Mouse (Mus musculus) liver, postnatal 0 days (tissue): ENCODE results near the gene Usp45. TPM values are rescaled to one million over a fixed set of nuclear protein-coding genes. Genes with fewer than 3 reads are reported as not detected.

Experiments used
- ATAC-seq: fragments of 200-750 bp; cut with Nextera tagmentation; 2 replicates; pipeline ENCODE4 v1.8.0; 2017; ENCODE audit warnings: mild to moderate bottlenecking, moderate library complexity
- DNase-seq: peaks from one replicate; pipeline ENCODE4 v3.0.0-alpha.2; 2016
- H3K27ac ChIP-seq: fragments of 300-500 bp; sonication (generic); 2 replicates; pipeline ENCODE4 v1.5.1; 2014; ENCODE audit warnings: antibody characterized with exemption, moderate library complexity, mild to moderate bottlenecking, low read depth
- H3K27me3 ChIP-seq: fragments of 300-500 bp; sonication (generic); 2 replicates; pipeline ENCODE4 v1.6.1; 2014; ENCODE audit warnings: low read length, control low read depth, mixed read lengths; ENCODE audit not compliant: insufficient read depth
- H3K36me3 ChIP-seq: fragments of 300-500 bp; sonication (generic); replicated peaks from 2 replicates; pipeline ENCODE4 v1.6.1; 2014; ENCODE audit warnings: mild to moderate bottlenecking, control low read depth, low read length, moderate library complexity, mixed read lengths; ENCODE audit not compliant: insufficient read depth
- H3K4me1 ChIP-seq: fragments of 300-500 bp; sonication (generic); 2 replicates; pipeline ENCODE4 v1.6.1; 2014; ENCODE audit warnings: antibody characterized with exemption, mild to moderate bottlenecking, control low read depth; ENCODE audit not compliant: insufficient read depth
- H3K4me2 ChIP-seq: fragments of 300-500 bp; sonication (generic); 2 replicates; pipeline ENCODE4 v1.6.1; 2014; ENCODE audit warnings: low read depth, mild to moderate bottlenecking, low read length, moderate library complexity, mixed read lengths
- H3K4me3 ChIP-seq: fragments of 300-500 bp; sonication (generic); 2 replicates; pipeline ENCODE4 v1.5.1; 2014; ENCODE audit warnings: low read depth, low read length
- H3K9ac ChIP-seq: fragments of 300-500 bp; sonication (generic); replicated peaks from 2 replicates; pipeline ENCODE4 v1.6.1; 2014; ENCODE audit warnings: mild to moderate bottlenecking, moderate library complexity
- H3K9me3 ChIP-seq: fragments of 300-500 bp; sonication (generic); 2 replicates; pipeline ENCODE4 v1.6.1; 2016; ENCODE audit warnings: mild to moderate bottlenecking, control low read depth, low read length, mixed read lengths
- CTCF ChIP-seq: sonication (generic); IDR thresholded peaks from 2 replicates; pipeline ENCODE4 v1.5.1; 2016; ENCODE audit warnings: antibody characterized with exemption, low read depth
- EP300 ChIP-seq: IDR thresholded peaks from 2 replicates; pipeline ENCODE4 v1.6.1; 2016; ENCODE audit warnings: antibody characterized with exemption, low read depth, mild to moderate bottlenecking
- WGBS: fragments of 180-500 bp; shearing (Covaris S2); extraction: QIAGEN DNeasy Blood & Tissue Kit; methylation state at CpG from one replicate; pipeline ENCODE4 v1.1.7; 2014; ENCODE audit not compliant: insufficient replicate concordance; 5-methylcytosine and 5-hydroxymethylcytosine counted together
- polyA plus RNA-seq: library from polyadenylated mRNA; unstranded; fragments of >200 nt; fragmentation: Nextera tagmentation; extraction: Ambion mirVana; gene quantifications from 2 replicates; pipeline ENCODE4 v1.2.1, GENCODE M21; 2015

Gene Usp45
- polyA plus RNA-seq, 1 experiment from 2014 or later, result 5.0 TPM

DNA sequence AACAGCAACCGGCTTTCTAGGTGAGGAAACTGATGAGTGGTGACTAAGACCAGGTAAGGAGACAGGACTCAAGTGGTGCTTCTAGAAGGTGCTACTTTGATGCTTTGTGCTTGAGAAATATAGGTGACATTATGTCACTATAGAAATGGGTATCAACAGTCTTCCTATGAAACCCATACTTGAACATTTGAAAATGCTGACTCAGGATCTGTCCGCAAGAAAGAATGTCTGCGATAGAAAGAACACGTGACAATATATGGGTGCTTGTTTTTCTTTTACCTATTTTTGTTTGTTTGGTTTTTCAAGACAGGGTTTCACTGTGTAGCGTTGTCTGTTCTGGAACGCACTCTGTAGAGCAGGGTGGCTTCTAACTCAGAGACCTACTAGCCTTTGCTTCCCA lies 45.7 kb downstream of the Usp45 start:
- Histone ChIP-seq H3K9ac (no peak overlapping the region), H3K4me2 (no peak overlapping the region), H3K9me3 (no peaks in the 10 kb centered on the region), H3K27me3 (no peaks in the 10 kb centered on the region), H3K27ac (no peak overlapping the region), H3K4me1 (no peaks in the 10 kb centered on the region), H3K4me3 (no peak overlapping the region), H3K36me3 (peaks cover 34% of the 10 kb centered on the region)
- no peak for DNase-seq
- 89% methylated on average over 6 of the region's 6 CpGs for WGBS
- ATAC-seq, result no peak
- no peak for TF ChIP-seq EP300

- WGBS, result 37% methylated on average over 2 of the region's 2 CpGs
- peaks cover 37% of the 10 kb centered on the region for H3K36me3 ChIP-seq
Observed at GRCm38 (mm10) chr4:21814029-21814428, 47.1 kb downstream of the Usp45 start.

DNA sequence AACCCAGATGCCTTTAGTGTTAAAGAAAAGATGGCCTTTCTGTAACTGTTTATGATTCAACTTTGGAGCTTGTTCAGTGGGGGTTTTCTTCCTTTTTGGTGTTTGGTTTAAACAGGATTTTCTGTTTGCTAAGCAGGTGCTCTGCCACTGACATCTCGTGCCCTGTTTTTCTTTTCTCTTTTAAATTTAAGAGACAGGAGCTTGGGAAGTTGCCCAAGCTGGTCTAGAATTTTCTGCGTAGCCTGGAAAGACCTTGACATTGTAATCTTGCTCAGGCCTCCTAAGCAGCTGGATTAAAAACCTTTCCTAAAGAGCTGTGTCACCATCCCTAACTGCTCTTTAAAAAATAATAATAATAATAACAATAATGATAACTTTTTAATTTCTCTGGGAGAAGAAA lies 59.7 kb downstream of the Usp45 start:
- Histone ChIP-seq H3K9me3 (no peaks in the 10 kb centered on the region), H3K4me2 (no peak overlapping the region), H3K27me3 (no peaks in the 10 kb centered on the region), H3K4me3 (no peak overlapping the region), H3K27ac (no peak overlapping the region), H3K9ac (no peak overlapping the region), H3K36me3 (peaks cover 33% of the 10 kb centered on the region), H3K4me1 (no peaks in the 10 kb centered on the region)
- DNase-seq (no peak), ATAC-seq (no peak)
- TF ChIP-seq EP300, result no peak
- WGBS, result 89% methylated on average over 2 of the region's 2 CpGs

More at GRCm38 (mm10) chr4:21814029-21814428, 47.1 kb downstream of the Usp45 start:
- Histone ChIP-seq H3K9me3 (no peaks in the 10 kb centered on the region), H3K4me2 (no peak overlapping the region), H3K27me3 (no peaks in the 10 kb centered on the region), H3K9ac (no peak overlapping the region), H3K4me1 (no peaks in the 10 kb centered on the region), H3K4me3 (no peak overlapping the region), H3K27ac (no peak overlapping the region)
- ATAC-seq (no peak), DNase-seq (peak; percentile 42)
- TF ChIP-seq CTCF (peak; percentile 92), EP300 (no peak)

GRCm38 (mm10) chr4:21832844-21833243 lies 65.9 kb downstream of the Usp45 start:
- Histone ChIP-seq H3K9me3 (no peaks in the 10 kb centered on the region), H3K27me3 (no peaks in the 10 kb centered on the region), H3K9ac (no peak overlapping the region), H3K36me3 (peaks cover 36% of the 10 kb centered on the region), H3K4me2 (no peak overlapping the region), H3K27ac (no peak overlapping the region), H3K4me3 (no peak overlapping the region), H3K4me1 (no peaks in the 10 kb centered on the region)
- DNase-seq (no peak), ATAC-seq (no peak)
- no peak for TF ChIP-seq EP300
- peak; percentile 29 for TF ChIP-seq CTCF
- 95% methylated on average over 8 of the region's 8 CpGs for WGBS

DNA sequence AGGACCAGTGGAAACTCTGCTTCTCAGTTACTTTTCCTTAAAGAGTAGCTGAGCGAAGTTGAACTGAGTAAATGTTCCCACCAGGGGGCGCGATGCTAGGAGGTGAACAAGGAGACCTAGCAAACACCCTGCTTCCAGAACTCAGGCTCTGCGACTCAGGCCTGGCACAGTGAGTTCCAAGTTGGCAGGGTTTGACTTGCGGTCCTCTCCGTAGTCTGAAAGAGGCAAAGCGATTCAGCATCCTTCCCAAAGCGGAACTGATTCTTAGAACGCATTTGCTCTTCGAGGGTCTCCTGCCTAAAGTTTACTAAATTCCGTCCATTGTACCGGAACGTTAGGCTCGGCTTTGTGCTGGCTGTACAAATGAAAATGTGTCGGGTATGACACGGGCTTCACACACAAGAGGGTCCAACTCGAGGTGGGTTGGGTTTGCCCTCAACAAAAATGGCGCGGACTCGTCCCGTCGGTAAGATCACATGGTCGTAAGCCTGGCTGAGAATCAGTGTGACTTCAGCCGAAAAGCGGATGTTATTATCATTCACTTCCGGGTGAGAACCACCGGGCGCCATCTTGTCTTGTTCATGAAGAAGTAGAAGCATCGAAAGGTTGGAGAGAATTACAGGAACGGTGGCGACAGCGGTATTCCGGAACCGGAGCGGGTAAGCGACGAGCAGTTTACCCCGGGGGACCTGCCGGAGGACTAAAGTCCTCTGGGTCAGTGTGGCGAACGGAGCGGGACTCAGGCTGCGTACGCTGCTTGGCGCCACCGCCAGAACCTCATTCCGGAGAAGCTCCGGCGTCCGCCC lies 80.7 kb downstream of the Usp45 start, which contains the start of gene Pnisr:
Pnisr (plus strand) TSS at position 103 of the 806 bp plus-strand sequence.
- peak within 1 kb of the TSS; percentile 82 for H3K9ac ChIP-seq
- peak within 1 kb of the TSS; percentile 65 for H3K4me3 ChIP-seq
- no peaks in the 10 kb centered on the region for H3K27me3 ChIP-seq
- H3K27ac ChIP-seq, result peak within 1 kb of the TSS; percentile 90
- H3K36me3 ChIP-seq, result no peaks in the 10 kb centered on the region
- H3K9me3 ChIP-seq, result no peaks in the 10 kb centered on the region
- peak; percentile 98 for ATAC-seq
- peaks cover 3% of the 10 kb centered on the region; the same call in 1 of the 2 replicates for H3K4me1 ChIP-seq
- peak within 1 kb of the TSS; percentile 68 for H3K4me2 ChIP-seq
- under 1% methylated on average over 50 of the region's 50 CpGs for WGBS
- peak; percentile 92 for DNase-seq
- TF ChIP-seq CTCF (peak; percentile 97), EP300 (peak; percentile 7; the same call in 1 of the 2 replicates)

DNA sequence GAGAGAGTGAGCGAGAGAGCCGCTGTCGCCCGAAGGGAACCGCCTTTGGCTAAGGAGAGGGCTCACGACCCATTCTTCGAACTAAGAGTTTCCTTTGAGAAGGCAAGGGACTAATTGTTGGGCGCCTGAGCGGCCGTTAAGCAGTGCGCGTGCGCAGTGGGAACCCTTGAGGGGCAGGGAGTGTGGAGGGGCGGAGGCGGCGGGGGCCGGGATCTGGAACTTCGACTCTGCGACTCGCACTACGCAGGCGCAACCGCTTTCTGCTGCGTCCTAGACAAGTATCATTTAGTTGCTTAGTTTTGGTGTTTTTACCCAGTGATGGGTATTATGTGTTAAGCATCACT lies 81.3 kb downstream of the Usp45 start:
- peak overlapping the region; percentile 68 for H3K4me2 ChIP-seq
- H3K4me1 ChIP-seq, result peaks cover 3% of the 10 kb centered on the region; the same call in 1 of the 2 replicates
- DNase-seq (peak; percentile 93), ATAC-seq (peak; percentile 84)
- H3K9me3 ChIP-seq, result no peaks in the 10 kb centered on the region
- no peaks in the 10 kb centered on the region for H3K27me3 ChIP-seq
- peak overlapping the region; percentile 65 for H3K4me3 ChIP-seq
- H3K36me3 ChIP-seq, result no peaks in the 10 kb centered on the region
- H3K9ac ChIP-seq, result peak overlapping the region; percentile 82
- no peak for TF ChIP-seq CTCF
- no peak for TF ChIP-seq EP300
- peak overlapping the region; percentile 90 for H3K27ac ChIP-seq
- 0% methylated on average over 24 of the region's 24 CpGs for WGBS
